ENCODE assay signal across 15 mouse cellular contexts in the genomic region with DNA sequence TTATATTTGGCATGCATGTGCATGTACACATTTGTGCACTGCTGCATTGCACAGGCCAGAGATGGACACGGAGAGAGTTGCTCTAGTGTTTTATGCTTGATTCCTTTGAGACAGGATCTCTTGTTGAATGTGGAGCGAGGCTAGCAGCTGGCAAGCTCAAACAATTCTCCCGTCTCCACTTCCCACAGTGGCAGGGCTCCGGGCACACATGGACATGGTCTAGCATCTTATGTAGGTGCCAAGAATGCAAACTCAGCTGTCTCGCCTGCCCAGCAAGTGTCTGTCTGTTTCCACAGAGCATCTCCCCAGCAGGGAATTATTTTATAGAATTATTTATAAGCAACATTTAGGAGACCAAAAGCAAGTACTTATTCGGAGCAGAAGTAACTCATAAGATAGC.
"Had no signal": no experiment of that assay in that cellular context is flagged by ENCODE, and none has a peak within 500 bp of the region (broad histone marks: within the 10 kb centered on the region; RNA-seq: fewer than 3 reads in every experiment).

No protein-coding gene starts in this region.

- H3K4me1 ChIP-seq: liver, embryonic 15.5 days; neural tube, embryonic 12.5 days had no signal

- H3K27me3 ChIP-seq: limb, embryonic 13.5 days; liver, embryonic 15.5 days; midbrain, embryonic 13.5 days; neural tube, embryonic 12.5 days had no signal

- H3K4me3 ChIP-seq: left cerebral cortex, adult 2 months; limb, embryonic 13.5 days; liver, embryonic 15.5 days; midbrain, embryonic 13.5 days; neural tube, embryonic 12.5 days had no signal

- H3K9me3 ChIP-seq: limb, embryonic 13.5 days; liver, embryonic 15.5 days; midbrain, embryonic 13.5 days; neural tube, embryonic 12.5 days had no signal

- ATAC-seq: lung, postnatal 0 days; midbrain, embryonic 13.5 days had no signal

- H3K9ac ChIP-seq: limb, embryonic 13.5 days; liver, embryonic 15.5 days; midbrain, embryonic 13.5 days; neural tube, embryonic 12.5 days had no signal

- H3K4me2 ChIP-seq: limb, embryonic 13.5 days; liver, embryonic 11.5 days; liver, embryonic 15.5 days; midbrain, embryonic 13.5 days; neural tube, embryonic 12.5 days had no signal

- DNase-seq: kidney, postnatal 25 days; lung, adult 2 months; lung, postnatal 36 days; retina, postnatal 1 day; right cerebral cortex, postnatal 4 days; spleen, adult 18-20 months; thymus, adult 18-20 months; thymus, postnatal 14 days had no signal

- H3K27ac ChIP-seq: left cerebral cortex, adult 2 months; limb, embryonic 13.5 days; liver, embryonic 15.5 days; midbrain, embryonic 13.5 days; neural tube, embryonic 12.5 days had no signal
